Mouse (Mus musculus): ENCODE measurements around the gene Rps10.

Rps10 gene

DNA sequence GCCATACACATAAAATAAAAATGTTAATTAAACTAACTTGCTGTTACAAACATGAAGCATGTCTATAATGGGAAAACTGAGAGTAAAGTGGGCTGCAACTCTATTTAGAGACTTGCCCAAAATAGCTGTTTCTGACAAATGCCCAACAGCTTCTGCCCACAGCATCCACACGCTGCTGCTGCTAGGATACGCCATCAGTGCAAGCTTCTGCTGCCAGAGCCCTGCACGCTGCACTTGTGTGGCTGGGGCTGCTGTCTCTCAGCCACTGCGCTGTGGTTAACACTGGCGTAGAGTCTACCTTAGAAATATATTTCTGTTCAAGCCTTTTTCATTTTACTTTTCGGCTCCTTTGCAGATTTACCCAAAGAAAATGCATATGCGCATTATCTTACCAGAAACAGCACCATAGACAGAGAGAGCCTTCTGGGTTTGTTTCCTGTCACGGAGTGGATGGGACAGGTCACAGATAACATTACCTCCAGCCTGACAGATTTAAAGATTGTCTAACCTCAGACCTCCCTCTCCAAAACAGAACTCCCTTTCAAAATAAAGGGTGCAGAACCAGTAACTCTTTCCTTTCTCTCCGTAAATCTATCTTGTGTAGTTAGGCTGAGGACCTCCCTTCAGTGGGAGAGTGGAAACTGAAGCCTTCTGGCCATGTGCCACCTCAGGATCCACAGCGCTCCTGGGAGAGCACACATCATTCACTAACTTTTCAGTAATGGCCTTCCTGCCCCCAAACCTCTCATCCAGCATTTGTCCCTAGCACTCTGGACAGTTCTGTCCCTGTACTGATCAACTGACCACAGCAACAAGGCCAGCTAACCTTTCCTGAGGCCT, 25.6 kb downstream of the Rps10 start:
- no peak for DNase-seq

DNA sequence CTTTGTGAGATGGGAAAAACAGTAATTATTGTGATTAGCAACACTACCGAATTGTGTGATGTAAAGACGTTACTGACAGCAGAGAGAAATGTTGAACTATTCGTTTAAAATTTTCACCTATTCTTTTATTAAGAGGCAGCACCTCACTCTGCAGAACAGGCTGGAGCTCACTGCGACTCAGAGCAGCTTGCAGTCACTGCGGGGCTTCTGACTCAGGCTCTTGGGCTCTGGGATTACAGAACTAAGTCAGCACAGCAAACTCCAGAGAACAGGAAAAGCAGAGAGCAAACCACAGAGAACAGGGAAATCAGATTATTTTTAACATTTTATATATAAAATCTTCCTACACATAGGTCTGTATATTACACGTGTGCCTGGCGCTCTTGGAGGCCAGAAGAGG, 26.9 kb downstream of the Rps10 start:
- DNase-seq, result no peak

GRCm38 (mm10) chr17:27603522-27604234, 32.8 kb downstream of the Rps10 start:
- no peak for DNase-seq

DNA sequence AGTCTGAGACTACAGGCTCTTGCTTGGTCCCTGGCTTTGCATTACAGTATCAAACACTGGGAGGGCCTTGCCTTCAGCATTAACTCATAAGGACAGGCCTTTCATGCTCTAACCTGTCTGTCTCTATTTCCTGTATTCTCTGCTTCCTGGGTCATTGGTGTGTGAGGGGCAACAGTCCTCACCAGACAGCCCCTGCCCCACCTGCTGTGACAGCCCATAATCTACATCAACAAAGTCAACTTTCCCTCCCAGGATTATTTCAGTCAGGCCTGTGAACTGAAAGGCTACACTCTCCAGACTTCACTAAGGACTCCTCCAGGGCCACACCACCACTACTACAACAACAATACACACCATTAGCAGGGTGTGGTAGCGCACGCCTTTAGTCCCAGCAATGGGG, 33.4 kb downstream of the Rps10 start:
- no peak for DNase-seq

DNA sequence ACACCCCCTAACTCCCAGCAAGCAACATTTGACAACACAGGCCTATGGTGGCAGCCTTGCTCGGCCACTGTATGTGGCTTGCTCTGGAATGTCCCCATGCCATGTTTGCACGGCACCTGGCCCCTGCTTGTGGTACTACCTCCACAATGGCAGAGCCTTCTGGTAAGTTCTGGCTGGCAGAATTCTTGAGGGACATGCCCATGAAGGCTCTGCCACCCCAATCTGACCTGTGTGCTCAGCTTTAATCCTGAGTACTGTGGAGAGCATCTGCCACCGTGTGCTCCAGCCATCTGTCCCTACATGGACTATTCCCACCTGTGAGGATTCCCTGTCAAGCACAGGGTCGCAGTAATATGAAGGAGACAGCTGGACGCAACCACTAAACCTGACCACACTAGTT, 35.6 kb downstream of the Rps10 start:
- no peak for DNase-seq

- no peak for DNase-seq
Observed at GRCm38 (mm10) chr17:27600286-27600685, 36.2 kb downstream of the Rps10 start.

DNA sequence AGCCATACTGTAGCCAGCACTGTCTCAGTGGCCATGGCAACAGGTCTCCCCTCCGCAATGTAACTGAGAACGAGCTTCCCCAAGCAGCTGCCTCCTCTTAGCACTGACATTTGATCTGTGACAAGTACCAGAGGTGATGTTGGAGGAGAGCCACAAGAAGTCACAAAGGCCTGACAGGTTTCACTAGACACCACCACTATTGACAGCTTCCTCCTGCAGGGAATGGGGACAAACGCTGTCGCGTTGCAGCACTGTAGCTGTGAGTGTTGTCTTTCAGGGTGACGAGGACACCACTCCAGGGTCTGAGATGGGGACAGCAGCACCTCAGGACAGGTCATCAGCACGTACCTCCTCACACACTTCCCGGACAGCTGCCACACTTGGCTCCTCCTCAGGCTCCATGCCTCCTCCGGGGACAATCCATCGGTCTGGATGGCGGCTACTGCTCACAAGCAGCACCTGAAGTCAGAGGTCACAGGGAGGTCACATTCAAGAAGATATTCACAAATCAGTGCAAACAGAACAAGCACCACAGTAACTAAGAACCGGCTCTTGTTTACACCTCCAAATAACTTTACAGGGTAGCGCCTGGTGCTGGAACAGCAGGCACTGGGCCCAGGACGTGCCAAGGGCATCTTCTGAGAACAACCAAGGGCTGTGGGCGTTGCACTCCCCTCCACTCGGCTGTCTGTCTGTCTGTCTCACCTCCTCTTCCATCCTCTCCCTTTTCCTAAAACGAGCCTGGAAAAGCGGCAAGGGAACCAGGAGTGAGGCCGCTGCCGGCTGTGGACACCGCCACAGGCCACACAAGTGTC, 39.9 kb downstream of the Rps10 start:
- no peak for DNase-seq

DNA sequence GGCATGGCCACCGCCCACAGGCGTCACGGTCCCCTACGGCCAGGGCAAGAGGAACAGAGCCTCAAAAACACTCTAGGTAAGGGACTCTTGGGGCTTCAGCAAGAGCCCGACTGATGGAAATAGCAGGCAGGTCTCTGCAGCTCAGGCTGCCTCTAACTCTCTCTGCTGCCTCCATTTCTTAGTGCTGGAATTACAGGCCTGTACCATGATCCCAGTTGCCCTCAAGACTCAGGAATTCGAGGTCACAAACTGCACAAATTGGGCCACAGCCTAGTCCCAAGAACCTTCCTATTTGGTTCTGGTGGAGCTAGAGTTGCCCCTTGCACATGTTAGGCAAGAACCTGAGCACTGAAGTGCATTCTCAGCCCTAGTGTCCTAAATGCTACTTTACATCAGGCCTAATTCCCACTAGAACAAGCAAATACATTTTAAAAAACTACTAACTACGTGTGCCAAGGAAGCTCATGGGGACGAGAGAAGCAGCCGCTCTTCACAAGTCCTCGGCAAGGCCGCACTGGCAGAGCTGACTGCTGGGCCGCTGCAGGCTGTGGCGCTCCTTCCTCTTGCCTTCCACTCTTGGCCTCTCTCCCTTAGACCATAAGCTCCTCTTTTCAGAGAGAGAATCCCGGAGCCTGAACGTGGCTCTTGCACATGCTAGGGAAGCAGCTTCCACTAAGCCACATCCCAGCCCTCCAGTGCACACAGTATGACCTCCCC, 40.7 kb downstream of the Rps10 start:
- no peak for DNase-seq

- no peak for DNase-seq
Observed at GRCm38 (mm10) chr17:27592565-27592910, 43.9 kb downstream of the Rps10 start.

DNA sequence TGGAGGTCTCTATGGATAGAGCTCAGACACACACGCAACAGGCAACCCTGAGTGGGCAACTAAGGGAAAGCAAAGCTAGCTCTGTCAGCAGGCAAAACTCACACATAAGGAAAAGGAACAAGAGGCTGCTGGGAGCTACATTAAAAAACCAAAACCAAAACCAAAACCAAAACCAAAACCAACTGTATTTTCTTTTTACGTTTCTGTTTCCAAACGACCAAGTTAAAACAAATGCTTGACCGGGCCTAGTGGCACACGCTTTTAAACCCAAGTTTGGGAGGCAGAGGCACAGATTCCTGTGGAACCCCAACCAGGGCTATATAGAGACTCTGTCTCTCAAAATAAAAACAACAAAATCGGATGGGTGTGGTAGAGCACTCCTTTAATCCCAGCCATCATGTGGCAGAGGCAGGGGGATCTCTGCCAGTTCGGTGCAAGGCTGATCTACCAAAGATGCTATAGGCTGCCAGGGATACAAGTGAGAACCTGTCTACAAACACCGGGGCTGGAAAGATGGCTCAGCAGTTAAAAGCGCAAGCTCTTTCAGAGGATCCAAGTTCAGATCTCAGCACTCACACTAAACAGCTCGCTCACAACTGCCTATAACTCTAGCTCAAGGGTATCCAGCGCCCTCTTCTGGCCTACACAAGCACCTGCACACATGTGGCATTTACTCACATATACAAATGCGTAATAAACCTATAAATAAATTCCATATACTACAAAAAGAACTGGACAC, 44.5 kb downstream of the Rps10 start:
- no peak for DNase-seq

DNA sequence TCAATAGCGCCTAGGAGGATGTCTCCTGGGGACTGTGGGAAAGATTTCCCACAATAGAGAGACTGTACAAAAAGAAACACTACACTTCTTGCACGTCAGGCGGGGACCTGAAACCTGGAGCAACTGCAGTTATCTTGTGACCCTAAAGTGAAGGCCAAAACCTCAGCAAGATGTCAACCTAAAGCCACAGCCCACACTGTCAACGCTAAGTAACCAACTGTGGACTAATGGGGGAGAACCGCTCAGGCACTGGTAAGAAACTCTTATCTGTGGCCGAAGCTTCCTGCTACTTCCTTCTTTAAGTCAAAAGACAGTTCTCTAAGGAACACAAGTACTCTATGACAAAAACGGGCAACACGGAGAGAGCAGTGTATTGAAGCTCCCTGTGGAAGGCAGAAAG, 48.2 kb downstream of the Rps10 start:
- no peak for DNase-seq

DNA sequence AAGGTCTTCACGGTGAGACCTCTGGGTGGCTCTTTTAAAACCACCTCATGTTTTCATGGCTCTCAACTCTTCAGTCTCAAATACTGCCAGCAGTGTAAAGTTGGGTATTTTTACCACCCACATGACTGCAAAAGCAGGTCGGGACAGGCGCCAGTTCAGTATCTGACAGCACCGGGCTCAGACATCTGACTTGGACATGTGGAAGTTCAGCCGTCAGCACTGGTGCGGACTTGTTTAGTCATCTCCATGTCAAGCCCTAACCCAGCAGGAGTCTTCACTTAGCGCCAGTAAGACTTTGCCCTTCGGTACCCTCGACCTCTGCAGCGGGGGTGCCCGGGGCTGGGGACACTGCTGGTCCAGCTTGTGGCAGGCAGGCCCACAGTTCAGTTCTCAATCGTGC, 49.2 kb downstream of the Rps10 start:
- DNase-seq, result no peak

- DNase-seq, result no peak
Observed at GRCm38 (mm10) chr17:27586661-27587060, 49.8 kb downstream of the Rps10 start.

- DNase-seq, result no peak
Observed at GRCm38 (mm10) chr17:27583185-27583894, 53.1 kb downstream of the Rps10 start.

Data from thymus, postnatal 4 days (tissue).